Mouse (Mus musculus) liver, embryonic 13.5 days (tissue): ENCODE measurements at regions not wholly inside any gene's neighbourhood (a gene's known extent, or its start where the extent isn't known, plus 50 kb on each side); places are given as distances from the start of the nearest gene placed in this dataset.

Experiments
- ATAC-seq: fragments of 200-750 bp; cut with Nextera tagmentation; 2 replicates; pipeline ENCODE4 v1.8.0; 2017; ENCODE audit warnings: low read depth, mild to moderate bottlenecking, moderate number of reproducible peaks, moderate library complexity
- DNase-seq: peaks from one replicate; pipeline ENCODE4 v3.0.0; 2022
- H3K27ac ChIP-seq: fragments of 300-500 bp; sonication (generic); 2 replicates; pipeline ENCODE4 v1.5.1; 2015; ENCODE audit warnings: moderate library complexity, mild to moderate bottlenecking, inconsistent platforms
- H3K27me3 ChIP-seq: fragments of 300-500 bp; sonication (generic); 2 replicates; pipeline ENCODE4 v1.6.1; 2015; ENCODE audit warnings: mild to moderate bottlenecking, inconsistent platforms
- H3K36me3 ChIP-seq: fragments of 300-500 bp; sonication (generic); 2 replicates; pipeline ENCODE4 v1.6.1; 2015; ENCODE audit warnings: mild to moderate bottlenecking, inconsistent platforms
- H3K4me1 ChIP-seq: fragments of 300-500 bp; sonication (generic); replicated peaks from 2 replicates; pipeline ENCODE4 v1.6.1; 2015; ENCODE audit warnings: inconsistent platforms
- H3K4me2 ChIP-seq: fragments of 300-500 bp; sonication (generic); 2 replicates; pipeline ENCODE4 v1.6.1; 2015; ENCODE audit warnings: inconsistent platforms, mild to moderate bottlenecking, moderate library complexity
- H3K4me3 ChIP-seq: fragments of 300-500 bp; sonication (generic); replicated peaks from 2 replicates; pipeline ENCODE4 v1.5.1; 2015; ENCODE audit warnings: mild to moderate bottlenecking, inconsistent platforms
- H3K9ac ChIP-seq: fragments of 300-500 bp; sonication (generic); 2 replicates; pipeline ENCODE4 v1.6.1; 2015; ENCODE audit warnings: mild to moderate bottlenecking, inconsistent platforms
- H3K9me3 ChIP-seq: fragments of 300-500 bp; sonication (generic); replicated peaks from 2 replicates; pipeline ENCODE4 v1.6.1; 2016; ENCODE audit warnings: inconsistent platforms
- WGBS: fragments of 180-500 bp; shearing (Covaris S2); methylation state at CpG from one replicate; pipeline ENCODE4 v1.1.7; 2015; ENCODE audit not compliant: insufficient replicate concordance; 5-methylcytosine and 5-hydroxymethylcytosine counted together

- no peak for DNase-seq
- no peak overlapping the region for H3K27ac ChIP-seq
- no peak overlapping the region for H3K4me3 ChIP-seq
- no peaks in the 10 kb centered on the region for H3K4me1 ChIP-seq
- no peaks in the 10 kb centered on the region for H3K9me3 ChIP-seq
- H3K36me3 ChIP-seq: no peaks in the 10 kb centered on the region
- no peak overlapping the region for H3K4me2 ChIP-seq
- no peak for ATAC-seq
- H3K9ac ChIP-seq: no peak overlapping the region
- no peaks in the 10 kb centered on the region for H3K27me3 ChIP-seq
Observed at GRCm38 (mm10) chr4:34275372-34275771, 225.4 kb upstream of the Spaca1 start.

GRCm38 (mm10) chr4:34302504-34303108, 248.1 kb upstream of the Akirin2 start:
- ATAC-seq (no peak), DNase-seq (no peak)
- Histone ChIP-seq H3K9me3 (no peaks in the 10 kb centered on the region), H3K4me2 (no peak overlapping the region), H3K36me3 (no peaks in the 10 kb centered on the region), H3K27me3 (no peaks in the 10 kb centered on the region), H3K4me1 (no peaks in the 10 kb centered on the region), H3K9ac (no peak overlapping the region), H3K27ac (no peak overlapping the region), H3K4me3 (no peak overlapping the region)
- 52% methylated on average over 4 of the region's 4 CpGs for WGBS

GRCm38 (mm10) chr4:34308921-34309563, 241.7 kb upstream of the Akirin2 start:
- no peak overlapping the region for H3K27ac ChIP-seq
- ATAC-seq (no peak), DNase-seq (no peak)
- no peaks in the 10 kb centered on the region for H3K4me1 ChIP-seq
- no peak overlapping the region for H3K4me3 ChIP-seq
- H3K9me3 ChIP-seq: no peaks in the 10 kb centered on the region
- 61% methylated on average over 8 of the region's 8 CpGs for WGBS
- no peaks in the 10 kb centered on the region for H3K36me3 ChIP-seq
- H3K27me3 ChIP-seq: no peaks in the 10 kb centered on the region
- no peak overlapping the region for H3K4me2 ChIP-seq
- no peak overlapping the region for H3K9ac ChIP-seq

GRCm38 (mm10) chr4:34310061-34310642, 240.6 kb upstream of the Akirin2 start:
- ATAC-seq (no peak), DNase-seq (no peak)
- no peaks in the 10 kb centered on the region for H3K9me3 ChIP-seq

GRCm38 (mm10) chr4:34315848-34316247, 234.9 kb upstream of the Akirin2 start:
- DNase-seq (no peak), ATAC-seq (no peak)
- no peaks in the 10 kb centered on the region for H3K27me3 ChIP-seq
- WGBS: 59% methylated on average over 5 of the region's 5 CpGs
- H3K36me3 ChIP-seq: no peaks in the 10 kb centered on the region
- no peak overlapping the region for H3K4me2 ChIP-seq
- H3K4me1 ChIP-seq: no peaks in the 10 kb centered on the region
- no peak overlapping the region for H3K27ac ChIP-seq
- no peaks in the 10 kb centered on the region for H3K9me3 ChIP-seq
- no peak overlapping the region for H3K4me3 ChIP-seq
- no peak overlapping the region for H3K9ac ChIP-seq

More at GRCm38 (mm10) chr4:34310061-34310642, 240.6 kb upstream of the Akirin2 start:
- no peaks in the 10 kb centered on the region for H3K27me3 ChIP-seq
- no peaks in the 10 kb centered on the region for H3K4me1 ChIP-seq
- H3K36me3 ChIP-seq: no peaks in the 10 kb centered on the region
- no peak overlapping the region for H3K9ac ChIP-seq
- 49% methylated on average over 5 of the region's 5 CpGs for WGBS
- no peak overlapping the region for H3K27ac ChIP-seq
- no peak overlapping the region for H3K4me3 ChIP-seq
- no peak overlapping the region for H3K4me2 ChIP-seq

GRCm38 (mm10) chr4:34322841-34323240, 227.9 kb upstream of the Akirin2 start:
- whole genome bisulfite sequencing: 31% methylated on average over 3 of the region's 3 CpGs
- Histone ChIP-seq H3K4me2 (no peak overlapping the region), H3K27me3 (no peaks in the 10 kb centered on the region), H3K4me3 (no peak overlapping the region), H3K36me3 (no peaks in the 10 kb centered on the region), H3K4me1 (no peaks in the 10 kb centered on the region), H3K27ac (no peak overlapping the region), H3K9me3 (no peaks in the 10 kb centered on the region), H3K9ac (no peak overlapping the region)
- DNase-seq (no peak), ATAC-seq (no peak)

GRCm38 (mm10) chr4:34328151-34328785, 222.5 kb upstream of the Akirin2 start:
- no peaks in the 10 kb centered on the region for H3K27me3 ChIP-seq
- H3K9me3 ChIP-seq: no peaks in the 10 kb centered on the region
- H3K4me2 ChIP-seq: no peak overlapping the region
- H3K9ac ChIP-seq: no peak overlapping the region
- WGBS: 66% methylated on average over 19 of the region's 19 CpGs
- ATAC-seq (no peak), DNase-seq (no peak)
- H3K36me3 ChIP-seq: no peaks in the 10 kb centered on the region
- H3K27ac ChIP-seq: no peak overlapping the region
- H3K4me3 ChIP-seq: no peak overlapping the region
- no peaks in the 10 kb centered on the region for H3K4me1 ChIP-seq

- Histone ChIP-seq H3K4me1 (no peaks in the 10 kb centered on the region), H3K4me3 (no peak overlapping the region), H3K9me3 (no peaks in the 10 kb centered on the region), H3K27ac (no peak overlapping the region), H3K9ac (no peak overlapping the region), H3K27me3 (no peaks in the 10 kb centered on the region), H3K4me2 (no peak overlapping the region), H3K36me3 (no peaks in the 10 kb centered on the region)
- 55% methylated on average over 14 of the region's 14 CpGs for WGBS
- ATAC-seq (no peak), DNase-seq (no peak)
Observed at GRCm38 (mm10) chr4:34336971-34337797, 213.6 kb upstream of the Akirin2 start.

- no peak for DNase-seq
- no peak overlapping the region for H3K4me2 ChIP-seq
- 79% methylated on average over 13 of the region's 13 CpGs for WGBS
Observed at GRCm38 (mm10) chr4:34337852-34338251, 212.9 kb upstream of the Akirin2 start.

GRCm38 (mm10) chr4:34340057-34340456, 210.7 kb upstream of the Akirin2 start:
- Histone ChIP-seq H3K9me3 (no peaks in the 10 kb centered on the region), H3K4me2 (no peak overlapping the region), H3K9ac (no peak overlapping the region), H3K36me3 (no peaks in the 10 kb centered on the region), H3K27ac (no peak overlapping the region), H3K4me1 (no peaks in the 10 kb centered on the region), H3K27me3 (no peaks in the 10 kb centered on the region), H3K4me3 (no peak overlapping the region)
- ATAC-seq: no peak
- 77% methylated on average over 8 of the region's 8 CpGs for WGBS
- DNase-seq: no peak

More at GRCm38 (mm10) chr4:34337852-34338251, 212.9 kb upstream of the Akirin2 start:
- ATAC-seq: no peak
- H3K4me3 ChIP-seq: no peak overlapping the region
- H3K9me3 ChIP-seq: no peaks in the 10 kb centered on the region
- no peak overlapping the region for H3K27ac ChIP-seq
- H3K36me3 ChIP-seq: no peaks in the 10 kb centered on the region
- H3K27me3 ChIP-seq: no peaks in the 10 kb centered on the region
- H3K4me1 ChIP-seq: no peaks in the 10 kb centered on the region
- H3K9ac ChIP-seq: no peak overlapping the region
